Mouse (Mus musculus): ENCODE data around the gene Tceal9.

The Tceal9 gene

DNA sequence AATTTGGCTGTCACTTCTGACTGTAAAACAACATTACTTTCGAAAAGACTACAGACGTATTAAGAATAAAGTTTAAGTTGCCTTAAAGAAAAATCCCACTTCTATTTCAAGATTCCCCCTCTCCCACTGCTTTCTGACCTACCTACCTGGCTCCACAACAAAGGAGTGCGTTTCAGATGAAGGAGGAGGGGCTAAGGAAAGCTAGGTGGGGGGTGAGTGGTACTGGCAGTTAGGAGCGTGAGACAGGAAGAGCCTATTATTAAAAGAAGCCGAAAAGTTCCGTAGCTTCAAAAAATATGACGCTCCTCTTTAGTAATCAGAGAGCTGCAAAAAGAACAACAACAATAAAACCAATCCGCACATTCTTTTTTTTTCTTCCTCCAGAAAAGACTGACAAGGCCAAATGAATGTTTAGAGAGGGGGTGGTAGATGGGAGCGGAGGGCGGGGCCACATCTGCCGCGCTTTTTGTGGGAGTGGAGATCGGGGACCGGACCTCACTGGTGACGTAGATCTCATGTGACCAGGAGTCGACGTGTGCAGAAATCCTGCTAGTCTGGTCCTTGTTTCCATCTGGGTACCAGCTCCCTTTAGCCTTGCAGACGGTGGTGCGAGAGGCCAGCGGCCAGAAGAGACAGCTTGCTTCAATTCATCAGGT is at the start of gene Tceal9:
Gene Tceal9 (plus strand): TSS at position 506 of the 656 bp plus-strand sequence.
- peak; percentile 90 for DNase-seq

DNA sequence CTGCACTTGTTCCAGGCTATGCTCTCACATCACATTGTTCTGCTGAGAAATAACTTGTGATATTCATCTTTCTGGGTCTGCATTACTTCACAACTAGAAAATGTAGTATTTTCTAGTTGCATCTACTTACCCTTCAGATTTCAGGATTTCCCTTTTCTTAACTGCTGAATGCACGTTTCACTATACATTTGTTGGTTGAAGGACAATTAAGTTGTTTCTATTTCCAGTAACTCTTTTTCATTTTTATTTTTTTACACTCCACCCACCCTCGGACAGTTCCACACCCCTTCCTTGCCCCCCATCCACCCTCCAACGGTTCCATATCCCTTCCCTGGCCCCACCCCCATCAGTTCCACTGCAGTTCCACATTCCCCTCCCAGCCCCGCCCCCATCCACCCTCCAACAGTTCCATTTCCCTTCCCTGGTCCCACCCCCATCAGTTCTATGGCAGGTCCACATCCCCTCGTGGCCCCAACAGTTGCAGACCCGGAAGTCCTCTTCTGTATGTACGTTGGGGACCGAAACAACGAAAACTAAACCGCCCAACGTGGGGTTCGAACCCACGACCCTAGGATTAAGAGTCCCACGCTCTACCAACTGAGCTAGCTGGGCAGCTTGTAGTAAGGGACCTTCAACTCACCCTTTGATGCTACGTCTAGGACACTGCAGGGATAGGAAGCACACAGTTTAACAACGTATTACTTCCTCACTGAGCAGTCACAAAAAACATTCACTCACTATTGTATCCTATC is 49.5 kb upstream of the Tceal9 start:
- no peak for DNase-seq

DNA sequence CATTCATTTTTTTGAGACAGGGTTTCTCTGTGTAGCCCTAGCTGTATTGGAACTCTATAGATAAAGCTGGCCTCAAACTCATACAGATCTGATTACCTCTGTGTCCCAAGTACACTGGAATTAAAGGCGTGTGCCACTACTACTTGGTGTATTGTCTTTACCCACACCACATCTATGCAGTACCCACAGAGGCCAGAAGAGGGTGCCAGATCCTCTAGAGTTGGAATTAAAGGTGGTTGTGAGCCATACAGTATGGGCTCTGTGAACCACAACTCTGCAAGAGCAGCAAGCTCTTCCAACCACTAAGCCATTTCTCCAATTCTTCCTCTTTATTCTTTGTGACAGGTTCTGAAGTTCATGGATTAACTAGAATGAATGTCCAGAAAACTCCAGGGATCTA is 48.0 kb upstream of the Tceal9 start:
- peak; percentile 28 for DNase-seq

DNA sequence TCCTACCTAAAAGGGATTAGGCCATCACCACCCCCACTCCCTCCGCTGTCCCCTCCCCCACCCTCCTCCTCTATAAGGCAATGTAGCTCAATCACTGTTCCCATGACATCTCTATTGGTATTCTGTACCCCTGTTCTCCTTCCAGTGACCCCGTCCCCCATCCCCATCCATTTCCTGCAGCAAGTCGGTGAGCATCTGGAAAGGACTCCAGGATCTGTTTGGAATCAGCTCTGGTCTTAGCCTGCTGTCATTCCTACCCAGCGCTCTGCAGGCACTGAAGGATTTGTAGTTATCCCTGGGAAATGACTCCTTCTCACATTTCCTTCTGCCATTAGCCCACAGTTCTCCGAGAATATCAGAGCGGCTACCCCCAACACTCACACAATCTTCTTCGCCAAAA is 41.6 kb upstream of the Tceal9 start:
- DNase-seq = peak; percentile 12

DNA sequence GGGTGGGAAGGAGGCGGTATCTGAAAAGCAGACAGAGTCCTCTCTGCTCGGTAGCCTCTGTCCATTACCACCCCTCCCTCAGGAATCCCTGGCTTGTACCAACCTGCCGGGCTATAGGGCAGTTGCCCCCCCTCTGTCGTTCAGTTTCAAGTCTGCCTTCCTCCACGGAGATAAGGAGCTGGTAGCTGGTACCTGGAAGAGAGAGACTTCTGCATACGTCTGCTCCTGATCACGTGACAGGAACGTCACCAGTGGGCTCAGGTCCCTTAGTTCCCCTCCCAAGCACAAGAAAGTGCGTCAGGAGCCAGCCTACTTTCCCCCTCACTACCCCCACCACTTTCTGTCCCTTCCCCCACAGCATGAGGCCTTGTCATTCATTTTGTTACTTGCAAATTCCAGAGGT is 41.2 kb upstream of the Tceal9 start, which contains the start of gene Tceal5:
Gene Tceal5 (minus strand): TSS at position 213 of the 403 bp plus-strand sequence.
- DNase-seq = peak; percentile 60

DNA sequence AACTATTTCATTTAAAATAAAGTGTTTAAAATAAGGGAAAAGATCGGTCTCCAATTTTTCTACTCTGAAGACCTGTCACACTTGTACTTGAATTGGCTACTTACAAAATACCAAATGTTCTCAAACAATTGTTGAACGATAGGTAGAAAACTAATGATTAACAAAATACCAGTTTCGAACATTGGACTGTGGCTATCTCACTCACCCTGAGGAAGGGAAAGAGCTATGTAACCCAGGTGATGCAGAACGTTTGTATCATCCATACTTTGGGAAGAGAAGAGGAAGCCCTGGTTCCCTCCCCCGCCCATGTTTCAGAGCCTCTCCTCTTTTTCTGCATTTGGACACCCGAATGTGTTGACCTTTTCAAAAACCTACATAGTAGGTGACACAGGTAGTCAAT is 40.5 kb upstream of the Tceal9 start:
- no peak for DNase-seq

DNA sequence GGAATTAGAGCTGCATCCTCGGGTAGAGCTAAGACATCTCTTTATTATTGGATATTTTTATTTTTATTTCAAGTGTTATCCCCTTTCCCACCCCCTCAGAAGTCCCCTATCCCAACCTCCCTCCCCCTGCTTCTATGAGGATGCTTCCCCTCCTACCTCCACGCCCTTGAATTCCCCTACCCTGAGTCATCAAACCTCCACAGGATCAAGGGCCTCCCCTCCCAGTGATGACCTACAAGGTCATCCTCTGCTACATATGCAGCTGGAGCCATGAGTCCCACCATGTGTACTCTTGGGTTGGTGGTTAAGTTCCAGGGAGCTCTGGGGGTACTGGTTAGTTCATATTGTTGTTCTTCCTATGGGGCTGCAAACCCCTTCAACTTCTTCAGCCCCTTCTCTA is 31.5 kb upstream of the Tceal9 start:
- no peak for DNase-seq

DNA sequence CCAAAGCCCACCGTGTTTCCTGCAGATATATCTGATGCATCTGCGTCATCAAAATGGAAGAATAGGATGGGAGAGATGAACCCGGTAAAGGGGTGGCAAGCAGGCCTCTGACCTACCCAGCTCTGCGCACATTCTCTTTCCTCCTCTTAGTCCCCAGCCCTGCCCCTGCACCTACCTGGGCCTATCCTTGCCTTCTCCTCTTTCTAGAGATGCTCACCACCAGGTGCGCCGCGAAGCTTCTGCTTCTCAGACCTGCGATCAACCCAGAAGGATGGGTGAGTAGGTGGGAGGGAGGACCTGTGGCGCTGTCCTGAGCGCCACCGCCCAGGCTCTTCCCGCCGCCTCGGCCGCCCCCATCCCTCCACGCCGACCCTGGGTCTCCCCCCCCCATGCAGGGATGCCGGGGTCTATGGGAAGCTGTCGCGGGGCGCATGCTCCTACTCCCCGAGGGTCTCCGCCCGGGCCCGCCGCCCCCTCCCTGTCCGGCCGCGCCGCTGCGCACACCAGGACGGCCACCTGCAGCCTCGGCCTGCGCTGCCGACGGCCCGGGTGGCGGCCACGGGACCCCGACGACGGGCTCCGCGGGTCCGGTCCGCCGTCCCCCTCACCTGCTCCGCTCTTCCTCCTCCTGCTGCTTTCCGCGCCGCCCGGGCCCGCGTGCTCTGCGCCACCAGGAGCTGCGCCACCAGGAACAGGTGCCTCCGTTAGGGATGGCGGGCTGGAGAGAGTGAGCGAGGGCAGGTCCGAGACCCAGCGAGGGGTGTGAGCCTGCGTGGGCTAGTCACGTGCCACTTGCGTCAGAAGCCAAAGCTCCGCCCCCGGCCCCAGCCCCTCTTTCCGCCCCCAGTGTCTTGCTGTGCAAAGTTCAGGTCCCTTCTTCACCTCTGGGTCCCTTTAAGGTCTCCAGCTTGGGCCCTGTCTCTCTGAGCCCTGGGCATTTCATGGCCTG is 29.9 kb upstream of the Tceal9 start, which contains the start of the genes Tceal7 and Bex1:
Gene Tceal7 (plus strand): TSS at position 51 of the 949 bp plus-strand sequence.
Gene Bex1 (minus strand): TSS at position 785 of the 949 bp plus-strand sequence.
- DNase-seq = peak; percentile 5

DNA sequence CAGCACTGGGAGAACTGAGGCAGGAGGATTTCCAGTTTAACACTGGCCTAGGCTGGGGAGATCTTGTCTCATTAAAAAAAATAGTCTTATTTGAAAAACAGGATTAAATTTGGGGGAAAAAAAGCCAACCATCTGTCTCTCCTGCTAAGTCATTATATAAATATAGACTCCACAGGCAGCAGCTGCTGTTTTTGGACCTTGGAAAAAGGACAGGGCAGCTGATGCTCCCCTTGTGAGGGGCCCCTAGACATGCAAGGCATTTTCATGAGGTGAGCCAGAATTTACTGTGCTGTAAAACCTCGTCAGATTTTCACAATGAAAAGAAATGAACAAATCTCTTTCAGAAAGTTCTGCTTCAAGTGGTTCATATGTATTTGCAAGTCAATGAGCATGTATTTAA is 28.6 kb upstream of the Tceal9 start:
- no peak for DNase-seq

DNA sequence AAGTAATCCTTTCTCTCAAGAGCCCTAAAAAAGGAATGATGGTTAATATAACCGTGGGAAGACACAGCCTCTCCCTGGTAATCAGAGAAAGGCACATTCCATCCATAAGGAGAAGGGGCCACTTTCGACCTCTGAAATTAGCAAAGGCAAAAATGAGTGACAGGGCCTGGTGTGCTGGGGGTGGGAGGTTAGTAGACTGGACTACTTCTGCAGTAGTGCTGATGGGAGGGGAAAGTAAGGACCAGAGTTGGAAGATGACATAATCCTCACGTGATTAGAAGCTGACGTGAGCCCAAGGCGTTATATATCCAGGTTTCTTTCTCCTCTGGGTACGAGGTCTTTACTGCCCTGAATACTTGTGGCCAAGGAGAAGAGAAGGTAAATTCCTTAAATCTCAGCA is 21.2 kb upstream of the Tceal9 start:
- no peak for DNase-seq

DNA sequence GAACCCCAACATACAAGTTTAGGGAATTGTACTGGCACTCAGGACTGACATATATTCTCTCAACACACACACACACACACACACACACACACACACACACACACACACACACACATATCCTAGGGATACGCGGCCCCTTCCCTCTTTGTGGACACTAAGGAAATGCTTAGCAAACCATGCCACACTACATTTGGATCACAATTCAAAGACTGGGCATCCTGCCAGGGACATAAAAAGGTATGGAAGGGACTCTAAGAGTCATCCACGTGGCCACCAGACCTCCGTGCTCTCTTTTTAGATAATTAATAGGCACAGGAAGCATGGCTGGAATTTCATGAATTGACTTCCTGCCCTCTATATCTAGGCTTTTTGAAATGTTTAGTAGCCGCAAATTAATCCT is 17.1 kb upstream of the Tceal9 start:
- no peak for DNase-seq

DNA sequence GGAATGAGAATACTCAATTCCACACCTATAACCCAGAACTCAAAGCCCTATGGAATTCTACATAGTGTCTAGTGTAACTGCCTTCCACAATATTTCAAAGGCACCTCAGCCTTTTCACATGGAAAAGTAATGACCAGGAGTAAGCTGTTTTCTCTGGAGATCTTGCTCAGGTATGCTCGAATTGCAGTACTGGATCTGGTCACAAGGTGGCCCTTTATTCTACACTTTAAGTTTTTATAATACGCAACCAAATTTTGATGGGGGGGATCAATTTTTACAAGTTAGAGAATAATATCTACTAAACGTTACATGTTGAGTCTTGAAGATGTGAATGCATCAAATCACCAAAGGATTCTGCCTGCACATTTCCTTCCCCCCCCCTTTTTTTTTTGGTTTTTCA is 6.8 kb upstream of the Tceal9 start:
- peak; percentile 51 for DNase-seq

DNA sequence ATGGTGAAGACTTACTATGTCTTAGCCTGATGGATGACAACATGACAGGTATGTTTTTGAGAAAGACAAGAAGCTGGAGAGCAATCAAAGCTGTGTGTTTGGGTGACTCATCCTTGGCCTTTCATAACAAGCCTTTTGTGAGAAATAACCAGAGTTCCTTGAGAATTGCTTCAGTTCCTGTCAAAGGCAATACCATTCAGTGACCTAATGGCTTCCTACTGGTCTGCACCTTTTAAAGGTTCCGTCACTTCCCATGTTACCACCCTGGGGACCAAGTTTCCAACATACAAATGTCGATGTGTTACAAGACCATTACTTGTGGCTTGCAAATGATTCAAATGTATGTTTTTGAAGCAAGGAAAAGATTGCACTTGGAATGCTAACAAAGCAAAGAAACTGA is 1.7 kb upstream of the Tceal9 start:
- DNase-seq = no peak

DNA sequence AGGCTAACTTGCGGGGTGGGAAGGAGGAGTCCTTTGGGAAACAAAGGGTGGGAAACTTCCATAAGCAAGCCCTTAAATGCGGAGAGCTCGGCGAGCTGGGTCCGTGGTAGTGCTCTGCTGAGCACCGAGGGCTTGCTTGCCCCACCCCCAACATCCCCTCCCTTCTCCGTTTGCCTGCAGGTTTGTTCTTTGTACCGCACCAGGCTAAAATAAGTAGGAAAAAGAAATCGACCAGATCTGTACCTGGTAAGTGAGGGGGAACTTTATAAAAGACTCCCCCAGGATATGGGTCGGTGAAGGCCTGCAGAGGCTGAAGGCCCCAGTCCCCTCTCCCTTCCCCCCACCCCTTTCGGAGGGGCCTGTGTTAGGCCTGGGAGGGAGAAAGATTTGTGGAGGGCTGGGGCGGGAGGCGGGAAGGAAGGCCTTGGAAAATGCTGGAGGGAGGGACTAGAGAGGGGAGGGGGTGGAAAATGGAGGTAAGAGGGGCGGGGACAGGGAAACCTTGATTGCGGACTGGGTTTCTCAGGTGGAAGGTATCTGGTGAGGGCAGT is 717 bp downstream of the Tceal9 start:
- peak; percentile 58 for DNase-seq

DNA sequence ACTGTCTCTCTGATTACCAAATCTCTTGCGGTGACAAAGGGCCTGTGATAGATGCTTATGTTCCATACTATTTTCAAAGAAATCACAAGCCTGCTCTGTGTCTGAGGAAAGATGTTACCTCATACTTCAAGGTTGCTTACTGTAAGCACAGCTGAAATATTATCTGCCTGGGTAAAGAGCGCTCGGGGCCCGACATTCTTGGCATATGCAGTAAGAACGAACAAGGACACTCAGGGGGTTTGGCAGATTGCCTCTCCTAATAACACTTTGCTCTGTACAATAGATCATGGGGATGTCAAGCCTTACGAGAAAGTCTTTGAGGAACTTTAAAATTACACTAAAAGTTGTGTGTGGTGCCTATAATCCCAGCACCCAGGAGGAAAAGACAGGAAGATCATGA is 3.9 kb downstream of the Tceal9 start:
- DNase-seq = no peak

DNA sequence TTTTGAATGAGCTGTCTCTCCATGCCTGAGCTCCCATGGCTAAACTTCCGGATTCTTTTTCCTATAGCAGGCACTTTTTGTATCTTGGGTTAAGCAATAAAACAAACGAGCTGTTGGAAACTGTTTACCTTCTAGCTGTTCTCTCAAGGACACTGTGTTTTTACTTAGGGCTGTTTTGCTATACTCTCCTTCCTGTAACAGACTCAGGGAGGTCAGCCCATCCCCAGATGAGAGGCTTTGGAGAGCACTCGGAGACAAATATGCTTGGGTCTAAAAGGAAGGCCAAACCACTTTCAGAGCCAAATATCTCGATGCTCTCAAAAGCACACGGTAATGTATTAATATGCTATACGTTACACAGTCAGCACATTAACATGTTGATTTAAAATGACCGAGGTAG is 4.8 kb downstream of the Tceal9 start:
- no peak for DNase-seq

DNA sequence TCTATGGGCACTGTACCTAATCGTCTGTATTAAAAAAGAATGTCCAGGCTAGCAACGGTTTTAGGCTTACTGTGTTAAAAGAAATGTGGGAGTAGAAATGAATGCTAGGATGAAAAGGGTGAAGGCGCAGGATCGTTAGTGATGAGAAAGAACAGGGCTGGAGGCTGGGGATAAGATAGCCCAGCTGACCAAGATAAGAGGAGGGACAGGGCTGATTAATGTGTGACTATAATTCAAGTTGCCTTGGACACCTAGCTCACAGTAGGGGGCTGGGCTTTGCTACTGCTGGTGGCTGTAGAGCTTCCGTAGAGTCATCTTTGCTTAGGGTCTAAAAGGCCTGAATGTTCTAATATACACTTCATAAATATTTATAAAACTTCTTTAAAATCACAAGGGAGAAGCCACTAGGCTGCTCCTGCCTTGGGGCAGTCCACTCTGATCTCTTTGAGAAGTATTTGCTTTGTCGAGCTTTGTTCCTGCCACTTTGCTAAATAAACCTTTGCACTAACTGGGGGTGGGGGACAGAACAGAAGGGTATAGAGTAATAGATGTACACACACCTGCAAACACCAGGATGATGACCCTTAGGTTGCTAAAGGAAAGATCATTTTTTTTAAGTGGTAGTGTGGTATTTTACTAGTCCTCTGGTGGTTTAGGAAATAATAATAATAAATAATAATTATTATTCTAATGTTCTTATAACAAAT is 7.3 kb downstream of the Tceal9 start:
- DNase-seq = peak; percentile 2

DNA sequence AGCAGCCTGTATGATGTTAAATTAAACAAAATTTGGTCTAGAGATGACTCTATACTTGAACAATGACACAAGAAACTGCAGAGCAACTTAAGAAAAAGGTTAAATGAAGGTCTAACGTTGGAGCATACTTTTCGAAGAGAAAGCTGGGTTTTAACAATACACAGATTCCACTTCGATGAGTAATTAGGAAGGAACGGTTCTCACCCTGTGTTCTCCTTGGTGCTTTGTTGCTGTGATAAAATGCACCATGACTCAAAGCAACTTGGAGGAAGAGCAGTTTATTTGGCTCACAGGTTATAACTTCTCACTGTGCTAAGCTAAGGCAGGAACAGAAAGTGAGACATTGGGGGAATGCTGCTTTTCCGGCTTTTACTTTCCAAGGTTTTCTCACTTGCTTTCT is 22.8 kb downstream of the Tceal9 start:
- DNase-seq = no peak

DNA sequence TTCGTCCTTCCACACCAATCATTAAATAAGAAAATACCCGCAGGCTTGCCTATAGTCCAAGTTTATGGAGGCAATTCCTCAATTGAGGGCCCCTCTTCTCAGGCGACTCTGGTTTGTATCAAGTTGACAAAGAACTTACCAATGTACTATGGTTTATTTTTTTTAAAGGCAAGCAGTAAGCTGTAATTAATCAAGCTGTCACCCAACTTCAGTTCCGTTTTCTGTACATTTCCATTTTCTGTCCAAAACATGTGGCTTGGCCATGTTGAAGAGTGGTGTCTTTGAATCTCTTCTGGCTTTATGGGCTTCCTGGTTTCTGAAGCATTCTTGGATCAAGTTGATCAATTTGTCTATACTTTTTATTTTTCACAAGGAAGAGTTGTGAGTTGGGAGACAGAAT is 23.3 kb downstream of the Tceal9 start:
- no peak for DNase-seq

DNA sequence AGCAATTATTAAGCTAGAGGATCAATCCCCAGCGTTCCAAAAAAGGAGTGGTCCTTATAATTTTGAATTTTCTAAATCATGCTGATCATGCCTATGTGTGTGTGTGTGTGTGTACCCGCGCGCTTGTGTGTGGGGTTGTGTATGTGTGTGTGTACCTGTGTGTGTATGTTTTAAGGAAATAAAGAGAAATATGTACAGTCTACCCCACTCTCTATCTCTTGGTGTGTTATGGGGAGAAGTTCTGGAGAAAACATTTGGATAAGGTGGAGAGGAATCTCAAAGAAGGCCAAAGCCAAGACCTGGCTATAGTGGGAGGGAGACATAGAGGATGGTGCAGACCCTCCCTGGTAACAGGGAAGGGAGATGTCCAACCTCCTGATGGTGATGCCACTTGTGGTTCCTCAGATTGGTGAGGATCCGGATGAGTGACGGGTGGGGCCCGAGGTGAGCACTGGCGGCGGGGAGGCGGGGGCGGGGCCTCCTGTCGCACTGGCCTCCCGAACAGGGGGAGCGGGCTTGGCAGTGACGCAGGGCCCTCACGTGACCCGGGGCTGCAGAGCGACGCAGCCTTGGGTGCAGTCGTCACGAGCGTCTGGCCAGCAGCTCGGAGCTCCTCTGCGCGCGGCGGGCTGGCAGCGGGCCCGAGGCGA is 25.0 kb downstream of the Tceal9 start, which contains the start of gene Bex3:
Gene Bex3 (plus strand): TSS at position 511 of the 650 bp plus-strand sequence.
- peak; percentile 13 for DNase-seq

DNA sequence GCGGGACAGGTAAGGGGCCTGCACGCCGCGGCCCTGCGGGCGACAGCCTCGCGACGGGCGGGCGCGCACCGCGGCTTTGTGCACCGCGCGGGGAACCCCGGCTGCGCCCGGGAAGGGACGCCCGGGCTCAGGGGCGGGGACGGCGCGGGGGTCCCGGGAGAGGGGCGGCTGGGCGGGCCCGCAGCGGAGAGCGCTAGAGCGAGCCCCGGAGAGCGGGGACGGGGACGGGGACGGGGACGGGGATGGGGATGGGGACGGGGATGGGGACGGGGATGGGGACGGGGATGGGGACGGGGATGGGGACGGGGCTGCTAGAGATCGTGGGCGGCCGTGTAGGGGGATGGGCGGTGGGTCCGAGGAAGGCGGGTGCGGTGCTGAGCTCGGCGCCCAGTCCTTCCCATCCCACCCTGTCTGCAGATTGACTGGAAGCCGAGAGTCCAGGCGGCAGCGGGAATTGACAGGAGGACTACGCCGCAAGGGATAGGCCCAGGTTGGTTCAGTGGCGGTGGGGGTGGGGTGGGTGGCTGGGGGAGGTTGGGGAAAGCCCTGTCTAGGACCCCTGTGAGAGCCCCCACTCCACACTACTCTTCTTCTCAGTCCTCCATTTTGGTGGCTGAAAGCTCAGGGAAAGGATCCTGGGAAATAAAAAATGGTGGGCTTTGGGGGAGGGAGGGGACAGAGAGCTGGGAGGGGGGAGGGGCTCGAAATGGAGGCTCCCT is 25.7 kb downstream of the Tceal9 start:
- peak; percentile 59 for DNase-seq
